Mouse (Mus musculus): Measurements from ENCODE around the gene Man1c1. TPM values are rescaled to one million over a fixed set of nuclear protein-coding genes. Genes with fewer than 3 reads are reported as not detected.

Man1c1 gene
- polyA plus RNA-seq, 1 experiment from 2014 or later, result 1.3 TPM

GRCm38 (mm10) chr4:134743881-134744633 lies 40.0 kb upstream of the Man1c1 start:
- 66% methylated on average over 16 of the region's 16 CpGs for WGBS
- no peak overlapping the region for H3K27ac ChIP-seq (ENCODE audit: low read length)
- no peak overlapping the region for H3K4me3 ChIP-seq (ENCODE audit: low read length)
- no peak overlapping the region for H3K9ac ChIP-seq (ENCODE audit: low read depth, low read length)
- no peaks in the 10 kb centered on the region for H3K27me3 ChIP-seq (replicated peaks; ENCODE audit: control insufficient read depth, insufficient read depth, low read length)
- H3K4me2 ChIP-seq (ENCODE audit: low read depth, low read length), result no peak overlapping the region
- no peaks in the 10 kb centered on the region for H3K36me3 ChIP-seq (ENCODE audit: control insufficient read depth, insufficient read depth, low read length)
- H3K4me1 ChIP-seq (ENCODE audit: control insufficient read depth, insufficient read depth, low read length), result no peaks in the 10 kb centered on the region
- H3K9me3 ChIP-seq (ENCODE audit: control insufficient read depth, low read length), result no peaks in the 10 kb centered on the region
- ATAC-seq, result no peak

GRCm38 (mm10) chr4:134741949-134742348 lies 37.9 kb upstream of the Man1c1 start:
- 78% methylated on average over 8 of the region's 8 CpGs for WGBS
- ATAC-seq, result no peak
- Histone ChIP-seq H3K27ac (ENCODE audit: low read length) (no peak overlapping the region), H3K27me3 (replicated peaks; ENCODE audit: control insufficient read depth, insufficient read depth, low read length) (no peaks in the 10 kb centered on the region), H3K4me2 (ENCODE audit: low read depth, low read length) (no peak overlapping the region), H3K4me3 (ENCODE audit: low read length) (no peak overlapping the region), H3K4me1 (ENCODE audit: control insufficient read depth, insufficient read depth, low read length) (no peaks in the 10 kb centered on the region), H3K9ac (ENCODE audit: low read depth, low read length) (no peak overlapping the region), H3K36me3 (ENCODE audit: control insufficient read depth, insufficient read depth, low read length) (no peaks in the 10 kb centered on the region), H3K9me3 (ENCODE audit: control insufficient read depth, low read length) (no peaks in the 10 kb centered on the region)

- Histone ChIP-seq H3K27me3 (replicated peaks; ENCODE audit: control insufficient read depth, insufficient read depth, low read length) (no peaks in the 10 kb centered on the region), H3K4me2 (ENCODE audit: low read depth, low read length) (no peak overlapping the region), H3K9me3 (ENCODE audit: control insufficient read depth, low read length) (no peaks in the 10 kb centered on the region), H3K9ac (ENCODE audit: low read depth, low read length) (no peak overlapping the region), H3K27ac (ENCODE audit: low read length) (no peak overlapping the region), H3K36me3 (ENCODE audit: control insufficient read depth, insufficient read depth, low read length) (no peaks in the 10 kb centered on the region), H3K4me1 (ENCODE audit: control insufficient read depth, insufficient read depth, low read length) (no peaks in the 10 kb centered on the region), H3K4me3 (ENCODE audit: low read length) (no peak overlapping the region)
- 91% methylated on average over 4 of the region's 4 CpGs for WGBS
- ATAC-seq, result no peak
Measured at GRCm38 (mm10) chr4:134740186-134740585, 36.1 kb upstream of the Man1c1 start.

GRCm38 (mm10) chr4:134739530-134739929 lies 35.4 kb upstream of the Man1c1 start:
- H3K27ac ChIP-seq (ENCODE audit: low read length), result no peak overlapping the region
- H3K4me3 ChIP-seq (ENCODE audit: low read length), result no peak overlapping the region
- H3K36me3 ChIP-seq (ENCODE audit: control insufficient read depth, insufficient read depth, low read length), result no peaks in the 10 kb centered on the region
- H3K9ac ChIP-seq (ENCODE audit: low read depth, low read length), result no peak overlapping the region
- no peak overlapping the region for H3K4me2 ChIP-seq (ENCODE audit: low read depth, low read length)
- no peaks in the 10 kb centered on the region for H3K27me3 ChIP-seq (replicated peaks; ENCODE audit: control insufficient read depth, insufficient read depth, low read length)
- ATAC-seq, result no peak
- 68% methylated on average over 3 of the region's 3 CpGs for WGBS
- H3K4me1 ChIP-seq (ENCODE audit: control insufficient read depth, insufficient read depth, low read length), result peaks cover 6% of the 10 kb centered on the region
- H3K9me3 ChIP-seq (ENCODE audit: control insufficient read depth, low read length), result no peaks in the 10 kb centered on the region

- H3K36me3 ChIP-seq (ENCODE audit: control insufficient read depth, insufficient read depth, low read length), result no peaks in the 10 kb centered on the region
- H3K9ac ChIP-seq (ENCODE audit: low read depth, low read length), result no peak overlapping the region
- no peaks in the 10 kb centered on the region for H3K27me3 ChIP-seq (replicated peaks; ENCODE audit: control insufficient read depth, insufficient read depth, low read length)
- H3K4me3 ChIP-seq (ENCODE audit: low read length), result no peak overlapping the region
- no peak overlapping the region for H3K4me2 ChIP-seq (ENCODE audit: low read depth, low read length)
- 67% methylated on average over 14 of the region's 14 CpGs for WGBS
- no peaks in the 10 kb centered on the region for H3K9me3 ChIP-seq (ENCODE audit: control insufficient read depth, low read length)
- peaks cover 23% of the 10 kb centered on the region for H3K4me1 ChIP-seq (ENCODE audit: control insufficient read depth, insufficient read depth, low read length)
- no peak overlapping the region for H3K27ac ChIP-seq (ENCODE audit: low read length)
- ATAC-seq, result no peak
Measured at GRCm38 (mm10) chr4:134737365-134737910, 33.3 kb upstream of the Man1c1 start.

- Histone ChIP-seq H3K9me3 (ENCODE audit: control insufficient read depth, low read length) (no peaks in the 10 kb centered on the region), H3K36me3 (ENCODE audit: control insufficient read depth, insufficient read depth, low read length) (no peaks in the 10 kb centered on the region), H3K4me3 (ENCODE audit: low read length) (no peak overlapping the region), H3K4me1 (ENCODE audit: control insufficient read depth, insufficient read depth, low read length) (peaks cover 23% of the 10 kb centered on the region), H3K9ac (ENCODE audit: low read depth, low read length) (no peak overlapping the region), H3K4me2 (ENCODE audit: low read depth, low read length) (no peak overlapping the region), H3K27me3 (replicated peaks; ENCODE audit: control insufficient read depth, insufficient read depth, low read length) (no peaks in the 10 kb centered on the region), H3K27ac (ENCODE audit: low read length) (no peak overlapping the region)
- 45% methylated on average over 7 of the region's 7 CpGs for WGBS
- ATAC-seq, result no peak
Measured at GRCm38 (mm10) chr4:134736147-134736546, 32.1 kb upstream of the Man1c1 start.

- Histone ChIP-seq H3K9ac (ENCODE audit: low read depth, low read length) (peak overlapping the region; percentile 1; the same call in 1 of the 2 replicates), H3K4me3 (ENCODE audit: low read length) (peak overlapping the region; percentile 11; the same call in 1 of the 2 replicates), H3K9me3 (ENCODE audit: control insufficient read depth, low read length) (no peaks in the 10 kb centered on the region), H3K27ac (ENCODE audit: low read length) (peak overlapping the region; percentile 58), H3K4me1 (ENCODE audit: control insufficient read depth, insufficient read depth, low read length) (peaks cover 34% of the 10 kb centered on the region), H3K36me3 (ENCODE audit: control insufficient read depth, insufficient read depth, low read length) (no peaks in the 10 kb centered on the region), H3K27me3 (replicated peaks; ENCODE audit: control insufficient read depth, insufficient read depth, low read length) (no peaks in the 10 kb centered on the region), H3K4me2 (ENCODE audit: low read depth, low read length) (peak overlapping the region; percentile 44)
- WGBS, result 45% methylated on average over 9 of the region's 9 CpGs
- peak; percentile 78 for ATAC-seq
Measured at GRCm38 (mm10) chr4:134734629-134735081, 30.6 kb upstream of the Man1c1 start.

GRCm38 (mm10) chr4:134734038-134734628 lies 30.0 kb upstream of the Man1c1 start:
- H3K4me3 ChIP-seq (ENCODE audit: low read length), result peak overlapping the region; percentile 11; the same call in 1 of the 2 replicates
- ATAC-seq, result peak; percentile 95
- WGBS, result 5% methylated on average over 13 of the region's 13 CpGs

GRCm38 (mm10) chr4:134733371-134733770 lies 29.3 kb upstream of the Man1c1 start:
- no peaks in the 10 kb centered on the region for H3K36me3 ChIP-seq (ENCODE audit: control insufficient read depth, insufficient read depth, low read length)
- H3K4me3 ChIP-seq (ENCODE audit: low read length), result no peak overlapping the region
- no peaks in the 10 kb centered on the region for H3K27me3 ChIP-seq (replicated peaks; ENCODE audit: control insufficient read depth, insufficient read depth, low read length)
- peak overlapping the region; percentile 58 for H3K27ac ChIP-seq (ENCODE audit: low read length)
- H3K4me1 ChIP-seq (ENCODE audit: control insufficient read depth, insufficient read depth, low read length), result peaks cover 37% of the 10 kb centered on the region
- no peak overlapping the region for H3K4me2 ChIP-seq (ENCODE audit: low read depth, low read length)
- WGBS, result 66% methylated on average over 9 of the region's 9 CpGs
- no peak for ATAC-seq
- H3K9me3 ChIP-seq (ENCODE audit: control insufficient read depth, low read length), result no peaks in the 10 kb centered on the region
- no peak overlapping the region for H3K9ac ChIP-seq (ENCODE audit: low read depth, low read length)

More at GRCm38 (mm10) chr4:134734038-134734628, 30.0 kb upstream of the Man1c1 start:
- H3K9ac ChIP-seq (ENCODE audit: low read depth, low read length), result peak overlapping the region; percentile 1; the same call in 1 of the 2 replicates
- no peaks in the 10 kb centered on the region for H3K36me3 ChIP-seq (ENCODE audit: control insufficient read depth, insufficient read depth, low read length)
- H3K27me3 ChIP-seq (replicated peaks; ENCODE audit: control insufficient read depth, insufficient read depth, low read length), result no peaks in the 10 kb centered on the region
- peak overlapping the region; percentile 44 for H3K4me2 ChIP-seq (ENCODE audit: low read depth, low read length)
- H3K9me3 ChIP-seq (ENCODE audit: control insufficient read depth, low read length), result no peaks in the 10 kb centered on the region
- peaks cover 37% of the 10 kb centered on the region for H3K4me1 ChIP-seq (ENCODE audit: control insufficient read depth, insufficient read depth, low read length)
- H3K27ac ChIP-seq (ENCODE audit: low read length), result peak overlapping the region; percentile 58
